Mouse (Mus musculus) neutrophil, adult 5-6 weeks (primary cell): ENCODE measurements at regions not wholly inside any gene's neighbourhood (a gene's known extent, or its start where the extent isn't known, plus 50 kb on each side); places are given as distances from the start of the nearest gene placed in this dataset.

Experiments
- ATAC-seq: fragments of 151-379, 151-347 bp; 2 replicates; pipeline ENCODE4 v1.8.0; 2017; ENCODE audit warnings: mild to moderate bottlenecking, moderate TSS enrichment; ENCODE audit not compliant: insufficient number of reproducible peaks, poor library complexity, low FRiP score, severe bottlenecking; ENCODE audit errors: extremely low read depth

GRCm38 (mm10) chr13:9824904-9825303, 59.8 kb upstream of the Zmynd11 start:
- peak; percentile 82 for ATAC-seq

DNA sequence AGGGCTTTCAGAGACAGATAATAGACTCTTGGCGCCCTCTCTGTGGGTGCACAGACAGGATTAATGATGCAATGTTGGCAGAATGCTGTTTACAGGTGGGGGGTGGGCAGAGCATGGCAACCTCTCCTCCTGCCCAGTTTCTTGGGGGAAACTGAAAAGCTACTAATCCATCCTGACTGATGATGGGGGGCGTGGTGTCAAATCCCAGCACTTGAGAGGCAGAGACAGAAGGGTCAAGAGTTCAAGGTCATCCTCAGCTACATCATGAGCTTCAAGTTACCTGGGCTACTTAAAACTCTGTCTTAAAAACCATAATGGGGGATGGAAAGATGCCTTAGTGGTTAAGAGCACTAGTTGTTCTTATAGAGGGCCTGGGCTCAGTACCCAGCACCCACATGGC, 52.2 kb upstream of the Zmynd11 start:
- ATAC-seq: no peak
